Mouse (Mus musculus) kidney, postnatal 25 days (tissue): ENCODE data around the gene Zfp324.

Experiments used
- DNase-seq, 2 experiments: peaks; one replicate each; pipeline ENCODE4 v3.0.0; 2021; ENCODE audit warnings: mixed read lengths in 2 of 2

Zfp324 gene

GRCm38 (mm10) chr7:12970906-12971305, 5.3 kb downstream of the Zfp324 start:
- DNase-seq = no peak

- DNase-seq = peak; percentile 99 to 100
Measured at GRCm38 (mm10) chr7:12977682-12978389, 12.2 kb downstream of the Zfp324 start, which contains the start of gene Zfp446. Zfp446 (plus strand) TSS chr7:12977848.

GRCm38 (mm10) chr7:12978931-12979722, 13.5 kb downstream of the Zfp324 start:
- DNase-seq = no peak

- DNase-seq = no peak
Measured at GRCm38 (mm10) chr7:12979776-12980175, 14.1 kb downstream of the Zfp324 start.

GRCm38 (mm10) chr7:12980291-12980690, 14.7 kb downstream of the Zfp324 start:
- no peak for DNase-seq

GRCm38 (mm10) chr7:12985724-12986123, 20.1 kb downstream of the Zfp324 start:
- no peak for DNase-seq

- DNase-seq = no peak
Measured at GRCm38 (mm10) chr7:12986906-12987305, 21.3 kb downstream of the Zfp324 start.

- no peak for DNase-seq
Measured at GRCm38 (mm10) chr7:12987409-12988189, 22.0 kb downstream of the Zfp324 start.

- DNase-seq = peak in 1 of 2 experiments; percentile 43
Measured at GRCm38 (mm10) chr7:12992222-12992621, 26.6 kb downstream of the Zfp324 start.

- DNase-seq = no peak
Measured at GRCm38 (mm10) chr7:12993148-12993547, 27.5 kb downstream of the Zfp324 start.

GRCm38 (mm10) chr7:12995862-12996261, 30.2 kb downstream of the Zfp324 start:
- DNase-seq = no peak

GRCm38 (mm10) chr7:12997230-12997629, 31.6 kb downstream of the Zfp324 start:
- DNase-seq = no peak

- no peak for DNase-seq
Measured at GRCm38 (mm10) chr7:12998053-12998452, 32.4 kb downstream of the Zfp324 start, which contains the start of gene Slc27a5. Slc27a5 (minus strand) TSS chr7:12998192.

- no peak for DNase-seq
Measured at GRCm38 (mm10) chr7:12998851-12999250, 33.2 kb downstream of the Zfp324 start, which contains the start of gene Trim28. Trim28 (plus strand) TSS chr7:12999114.

- no peak for DNase-seq
Measured at GRCm38 (mm10) chr7:13001584-13001983, 35.9 kb downstream of the Zfp324 start.

- DNase-seq = no peak
Measured at GRCm38 (mm10) chr7:13003380-13003779, 37.7 kb downstream of the Zfp324 start.

GRCm38 (mm10) chr7:13006011-13006410, 40.4 kb downstream of the Zfp324 start:
- no peak for DNase-seq

- peak; percentile 49 for DNase-seq
Measured at GRCm38 (mm10) chr7:13006531-13006930, 40.9 kb downstream of the Zfp324 start.

GRCm38 (mm10) chr7:13007341-13008092, 41.9 kb downstream of the Zfp324 start:
- DNase-seq = no peak

- DNase-seq = peak; percentile 93 to 96
Measured at GRCm38 (mm10) chr7:13009143-13010004, 43.7 kb downstream of the Zfp324 start.
